Mouse (Mus musculus): Measurements from ENCODE around the gene Krtap28-13. TPM values are rescaled to one million over a fixed set of nuclear protein-coding genes. Genes with fewer than 3 reads are reported as not detected.

Krtap28-13 gene
- not detected in 2 replicates for polyA plus RNA-seq (2015; fragmentation: Nextera tagmentation; extraction: Ambion mirVana)

- ATAC-seq (ENCODE audit: low FRiP score) = no peak
- Histone ChIP-seq H3K27ac (replicated peaks) (no peak within 1 kb of the TSS), H3K4me2 (no peak within 1 kb of the TSS), H3K27me3 (replicated peaks) (no peaks in the 10 kb centered on the region), H3K4me3 (replicated peaks) (no peak within 1 kb of the TSS), H3K36me3 (no peaks in the 10 kb centered on the region), H3K9me3 (replicated peaks) (no peaks in the 10 kb centered on the region), H3K9ac (replicated peaks) (no peak within 1 kb of the TSS), H3K4me1 (no peaks in the 10 kb centered on the region)
- 88% methylated on average over 4 of the region's 4 CpGs for WGBS
These were observed at the start of gene Krtap28-13 for GRCm38 (mm10) chr1:83060643-83061042. Krtap28-13 (plus strand) TSS chr1:83060930.

- H3K27me3 ChIP-seq (replicated peaks) = no peaks in the 10 kb centered on the region
- no peaks in the 10 kb centered on the region for H3K4me1 ChIP-seq
- no peaks in the 10 kb centered on the region for H3K9me3 ChIP-seq (replicated peaks)
- WGBS = 93% methylated on average over 3 of the region's 3 CpGs
- no peak overlapping the region for H3K27ac ChIP-seq (replicated peaks)
- H3K4me2 ChIP-seq = no peak overlapping the region
- no peak overlapping the region for H3K4me3 ChIP-seq (replicated peaks)
- no peak overlapping the region for H3K9ac ChIP-seq (replicated peaks)
- no peak for ATAC-seq (ENCODE audit: low FRiP score)
- no peaks in the 10 kb centered on the region for H3K36me3 ChIP-seq
These were observed 46.3 kb upstream of the Krtap28-13 start for GRCm38 (mm10) chr1:83014477-83014876.

DNA sequence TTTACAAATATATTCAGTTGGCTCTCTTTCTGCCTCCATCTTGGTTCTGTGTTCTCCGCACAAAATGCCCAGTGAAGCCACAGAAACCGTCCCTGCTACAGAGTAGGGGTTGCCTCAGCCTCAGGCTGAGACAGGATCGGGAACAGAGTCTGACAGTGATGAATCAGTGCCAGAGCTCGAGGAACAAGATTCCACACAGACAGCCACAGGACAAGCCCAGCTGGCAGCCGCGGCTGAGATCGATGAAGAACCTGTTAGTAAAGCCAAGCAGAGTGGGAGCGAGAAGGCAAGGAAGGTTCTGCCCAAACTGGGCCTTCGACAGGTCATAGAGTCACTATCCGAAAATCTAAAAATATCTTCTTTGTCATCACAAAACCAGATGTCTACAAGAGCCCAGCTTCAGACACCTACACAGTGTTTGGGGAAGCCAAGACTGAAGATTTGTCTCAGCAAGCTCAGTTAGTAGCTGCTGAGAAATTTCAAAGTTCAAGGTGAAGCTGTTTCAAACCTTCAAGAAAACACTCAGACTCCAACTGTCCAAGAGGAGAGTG lies 45.3 kb upstream of the Krtap28-13 start:
- Histone ChIP-seq H3K4me1 (no peaks in the 10 kb centered on the region), H3K36me3 (no peaks in the 10 kb centered on the region), H3K9ac (replicated peaks) (no peak overlapping the region), H3K9me3 (replicated peaks) (no peaks in the 10 kb centered on the region), H3K27me3 (replicated peaks) (no peaks in the 10 kb centered on the region), H3K4me2 (no peak overlapping the region), H3K4me3 (replicated peaks) (no peak overlapping the region), H3K27ac (replicated peaks) (no peak overlapping the region)
- no peak for ATAC-seq (ENCODE audit: low FRiP score)
- WGBS = 92% methylated on average over 10 of the region's 10 CpGs

- H3K9me3 ChIP-seq (replicated peaks) = no peaks in the 10 kb centered on the region
- no peak overlapping the region for H3K4me3 ChIP-seq (replicated peaks)
- WGBS = 78% methylated on average over 1 of the region's 1 CpGs
- H3K27me3 ChIP-seq (replicated peaks) = no peaks in the 10 kb centered on the region
- no peak overlapping the region for H3K27ac ChIP-seq (replicated peaks)
- H3K36me3 ChIP-seq = no peaks in the 10 kb centered on the region
- no peak overlapping the region for H3K4me2 ChIP-seq
- ATAC-seq (ENCODE audit: low FRiP score) = no peak
- no peak overlapping the region for H3K9ac ChIP-seq (replicated peaks)
- H3K4me1 ChIP-seq = no peaks in the 10 kb centered on the region
These were observed 44.2 kb upstream of the Krtap28-13 start for GRCm38 (mm10) chr1:83016556-83016955.

DNA sequence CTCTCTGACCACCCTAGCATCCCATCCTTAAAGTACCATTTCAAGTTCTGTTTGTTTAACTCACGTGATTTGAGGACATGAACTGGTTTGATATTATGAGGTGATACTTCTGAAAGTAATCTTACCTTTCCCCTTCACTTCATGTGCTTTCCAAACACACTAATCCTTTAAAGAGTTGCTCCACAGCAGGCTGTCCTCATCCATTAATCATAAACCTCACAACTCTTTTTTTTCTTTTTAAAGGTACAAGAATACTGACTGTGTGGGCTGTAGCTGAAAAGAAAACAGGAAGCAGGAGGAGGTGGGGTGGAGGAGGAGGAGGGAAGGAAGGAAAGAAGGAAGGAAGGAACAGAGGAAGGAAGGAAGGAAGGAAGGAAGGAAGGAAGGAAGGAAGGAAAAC lies 28.8 kb upstream of the Krtap28-13 start:
- 76% methylated on average over 1 of the region's 1 CpGs for WGBS
- H3K4me3 ChIP-seq (replicated peaks) = no peak overlapping the region
- ATAC-seq (ENCODE audit: low FRiP score) = no peak

DNA sequence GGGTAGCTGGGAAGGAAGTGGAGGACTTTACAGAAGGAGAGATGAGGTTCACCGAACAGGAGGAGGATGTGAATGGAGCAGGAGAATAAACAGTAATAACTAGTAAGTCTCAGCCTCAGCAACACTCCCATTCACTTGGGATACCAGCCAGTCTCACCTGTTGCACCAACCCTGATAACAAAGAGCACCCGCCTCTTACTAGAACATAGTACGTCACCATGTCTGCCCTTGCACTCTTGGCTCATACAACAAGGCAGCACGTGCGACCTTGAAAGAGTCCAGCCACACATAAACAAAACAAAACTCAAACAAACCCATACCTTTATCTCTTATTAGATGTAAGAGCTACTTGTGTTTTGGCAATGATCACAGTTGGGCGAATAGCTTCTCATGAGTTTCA lies 28.2 kb upstream of the Krtap28-13 start:
- no peak overlapping the region for H3K4me2 ChIP-seq
- 90% methylated on average over 6 of the region's 6 CpGs for WGBS
- no peaks in the 10 kb centered on the region for H3K9me3 ChIP-seq (replicated peaks)
- H3K36me3 ChIP-seq = no peaks in the 10 kb centered on the region
- no peak overlapping the region for H3K4me3 ChIP-seq (replicated peaks)
- H3K4me1 ChIP-seq = peaks cover 3% of the 10 kb centered on the region; the same call in 1 of the 2 replicates
- H3K27ac ChIP-seq (replicated peaks) = no peak overlapping the region
- H3K9ac ChIP-seq (replicated peaks) = no peak overlapping the region
- H3K27me3 ChIP-seq (replicated peaks) = no peaks in the 10 kb centered on the region
- no peak for ATAC-seq (ENCODE audit: low FRiP score)

More for the DNA sequence above, 28.8 kb upstream of the Krtap28-13 start:
- Histone ChIP-seq H3K36me3 (no peaks in the 10 kb centered on the region), H3K27ac (replicated peaks) (no peak overlapping the region), H3K9ac (replicated peaks) (no peak overlapping the region), H3K4me1 (no peaks in the 10 kb centered on the region), H3K9me3 (replicated peaks) (no peaks in the 10 kb centered on the region), H3K4me2 (no peak overlapping the region), H3K27me3 (replicated peaks) (no peaks in the 10 kb centered on the region)

- Histone ChIP-seq H3K4me3 (replicated peaks) (no peak overlapping the region), H3K36me3 (no peaks in the 10 kb centered on the region), H3K4me2 (no peak overlapping the region), H3K27me3 (replicated peaks) (no peaks in the 10 kb centered on the region), H3K9me3 (replicated peaks) (no peaks in the 10 kb centered on the region), H3K4me1 (peaks cover 7% of the 10 kb centered on the region; the same call in 1 of the 2 replicates), H3K9ac (replicated peaks) (no peak overlapping the region), H3K27ac (replicated peaks) (no peak overlapping the region)
- WGBS = 59% methylated on average over 5 of the region's 5 CpGs
- no peak for ATAC-seq (ENCODE audit: low FRiP score)
These were observed 26.2 kb upstream of the Krtap28-13 start for GRCm38 (mm10) chr1:83034509-83034908.

DNA sequence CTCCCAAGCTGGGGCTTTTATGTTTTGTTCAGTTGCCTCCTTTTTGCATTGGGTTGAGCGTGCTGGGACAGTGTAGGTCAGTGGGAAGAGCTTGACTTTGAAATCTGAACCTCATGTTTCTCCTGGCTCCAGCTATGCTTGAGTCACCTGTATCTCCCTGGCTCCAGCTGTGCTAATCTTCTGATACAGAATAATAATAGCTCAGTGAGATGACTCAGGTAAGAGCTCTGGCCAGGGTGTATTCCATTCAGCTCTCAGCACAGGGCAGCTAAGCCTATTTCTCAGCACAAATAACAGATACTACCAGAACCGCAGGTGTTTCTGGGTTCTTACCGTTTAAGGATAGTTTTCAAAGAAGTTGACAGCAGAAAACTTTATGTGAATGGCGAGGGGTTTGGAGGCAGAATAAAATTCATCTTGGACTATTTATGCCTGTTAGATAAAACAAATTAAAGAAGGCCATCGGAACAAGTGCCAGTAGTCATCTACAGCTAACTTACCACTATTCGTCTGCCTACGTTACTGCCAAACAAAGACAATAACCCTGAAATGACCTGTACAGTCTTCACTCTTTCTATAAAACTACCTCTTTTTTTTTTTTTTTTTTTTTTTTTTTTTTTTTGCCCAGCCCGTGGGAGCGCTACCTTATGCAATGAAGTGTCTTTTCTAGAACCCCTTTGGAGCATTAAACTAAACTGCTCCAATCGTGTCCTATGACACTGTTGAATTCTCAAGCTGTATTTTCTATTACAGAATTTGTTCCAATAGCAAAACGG lies 23.6 kb upstream of the Krtap28-13 start:
- WGBS = 78% methylated on average over 11 of the region's 11 CpGs
- Histone ChIP-seq H3K4me3 (replicated peaks) (no peak overlapping the region), H3K9ac (replicated peaks) (no peak overlapping the region), H3K4me2 (peak overlapping the region; percentile 70), H3K27ac (replicated peaks) (no peak overlapping the region), H3K4me1 (peaks cover 7% of the 10 kb centered on the region; the same call in 1 of the 2 replicates), H3K36me3 (no peaks in the 10 kb centered on the region), H3K27me3 (replicated peaks) (no peaks in the 10 kb centered on the region), H3K9me3 (replicated peaks) (no peaks in the 10 kb centered on the region)
- ATAC-seq (ENCODE audit: low FRiP score) = no peak

GRCm38 (mm10) chr1:83038109-83038672 lies 22.5 kb upstream of the Krtap28-13 start, which contains the start of gene Slc19a3:
Slc19a3 (minus strand) TSS chr1:83038448.
- Histone ChIP-seq H3K27me3 (replicated peaks) (no peaks in the 10 kb centered on the region), H3K27ac (replicated peaks) (peak within 1 kb of the TSS; percentile 4; the same call in 1 of the 2 replicates), H3K9ac (replicated peaks) (peak within 1 kb of the TSS; percentile 39), H3K4me3 (replicated peaks) (peak within 1 kb of the TSS; percentile 48), H3K9me3 (replicated peaks) (no peaks in the 10 kb centered on the region), H3K4me1 (peaks cover 7% of the 10 kb centered on the region; the same call in 1 of the 2 replicates), H3K4me2 (peak within 1 kb of the TSS; percentile 70), H3K36me3 (no peaks in the 10 kb centered on the region)
- under 1% methylated on average over 25 of the region's 25 CpGs for WGBS
- peak; percentile 97 for ATAC-seq (ENCODE audit: low FRiP score)

- Histone ChIP-seq H3K4me3 (replicated peaks) (no peak overlapping the region), H3K9ac (replicated peaks) (no peak overlapping the region), H3K4me2 (no peak overlapping the region), H3K27ac (replicated peaks) (no peak overlapping the region), H3K27me3 (replicated peaks) (no peaks in the 10 kb centered on the region), H3K36me3 (no peaks in the 10 kb centered on the region), H3K4me1 (peaks cover 7% of the 10 kb centered on the region; the same call in 1 of the 2 replicates), H3K9me3 (replicated peaks) (no peaks in the 10 kb centered on the region)
- ATAC-seq (ENCODE audit: low FRiP score) = no peak
- WGBS = 80% methylated on average over 4 of the region's 4 CpGs
These were observed 21.6 kb upstream of the Krtap28-13 start for GRCm38 (mm10) chr1:83039080-83039479.

- H3K27ac ChIP-seq (replicated peaks) = no peak within 1 kb of the TSS
- ATAC-seq (ENCODE audit: low FRiP score) = no peak
- no peaks in the 10 kb centered on the region for H3K9me3 ChIP-seq (replicated peaks)
- H3K36me3 ChIP-seq = no peaks in the 10 kb centered on the region
- H3K9ac ChIP-seq (replicated peaks) = no peak within 1 kb of the TSS
- 96% methylated on average over 2 of the region's 2 CpGs for WGBS
- no peak within 1 kb of the TSS for H3K4me2 ChIP-seq
- H3K4me1 ChIP-seq = peaks cover 5% of the 10 kb centered on the region; the same call in 1 of the 2 replicates
- H3K27me3 ChIP-seq (replicated peaks) = no peaks in the 10 kb centered on the region
- no peak within 1 kb of the TSS for H3K4me3 ChIP-seq (replicated peaks)
These were observed 18.4 kb upstream of the Krtap28-13 start, which contains the start of gene Krtap28-10 for GRCm38 (mm10) chr1:83042380-83042779. Krtap28-10 (minus strand) TSS chr1:83042480.

Data from neural tube, embryonic 15.5 days (tissue).